Mouse (Mus musculus) lung, adult 2 months (tissue): ENCODE measurements around the gene Plxnc1. TPM values are rescaled to one million over a fixed set of nuclear protein-coding genes. Genes with fewer than 3 reads are reported as not detected.

Experiments used
- DNase-seq: peaks from one replicate; pipeline ENCODE4 v3.0.0; 2022
- H3K4me1 ChIP-seq: fragments of 200-500 bp; 2 replicates; pipeline ENCODE4 v1.6.1; 2011; ENCODE audit warnings: low read length; ENCODE audit not compliant: control insufficient read depth, insufficient read depth
- H3K4me3 ChIP-seq: fragments of 200-500 bp; replicated peaks from 2 replicates; pipeline ENCODE3; 2011; ENCODE audit warnings: low read depth, mild to moderate bottlenecking, control low read depth, low read length; ENCODE audit errors: extremely low read depth
- CTCF ChIP-seq: fragments of 200-500 bp; IDR thresholded peaks from 2 replicates; pipeline ENCODE4 v1.5.1; 2011; ENCODE audit warnings: mild to moderate bottlenecking, low read length, control low read depth; ENCODE audit not compliant: insufficient read depth
- POLR2A ChIP-seq: fragments of 200-500 bp; IDR thresholded peaks from 2 replicates; pipeline ENCODE4 v1.6.1; 2011; ENCODE audit warnings: low read depth, mild to moderate bottlenecking, control low read depth, low read length, borderline replicate concordance; ENCODE audit errors: extremely low read depth
- WGBS: fragments of 180-500 bp; shearing (Covaris S2); methylation state at CpG from one replicate; pipeline ENCODE4 v1.1.7; 2018; 5-methylcytosine and 5-hydroxymethylcytosine counted together
- polyA plus RNA-seq: library from polyadenylated mRNA; depleted of rRNA; stranded (reverse); fragments of >200 nt; gene quantifications from 2 replicates; pipeline ENCODE4 v1.2.3, GENCODE M21; 2012

Plxnc1 gene
- polyA plus RNA-seq, 1 experiment: 5.4 TPM

DNA sequence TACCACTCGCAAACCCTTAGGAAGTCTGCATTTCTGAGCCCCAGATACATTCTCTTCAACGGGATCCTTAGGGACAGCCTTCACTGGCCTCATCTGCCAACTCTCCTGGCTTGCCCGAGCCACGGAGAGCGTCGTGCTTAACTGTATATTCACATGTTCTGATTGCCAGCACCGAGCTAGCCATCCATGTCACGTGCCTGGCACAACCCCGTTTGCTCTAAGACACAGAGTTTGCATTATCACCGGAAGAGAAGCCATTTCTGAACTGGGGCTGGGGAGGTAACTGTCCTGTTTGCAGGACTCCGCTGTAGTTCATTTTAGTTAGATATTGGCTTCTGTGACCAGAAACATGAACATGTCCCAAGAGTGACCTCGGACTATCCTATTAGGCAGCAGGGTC lies 21.8 kb downstream of the Plxnc1 start:
- 81% methylated on average over 12 of the region's 12 CpGs for WGBS
- no peak overlapping the region for H3K4me3 ChIP-seq
- peaks cover 4% of the 10 kb centered on the region for H3K4me1 ChIP-seq
- TF ChIP-seq CTCF (no peak), POLR2A (no peak)
- no peak for DNase-seq

GRCm38 (mm10) chr10:94921751-94922150 lies 22.9 kb downstream of the Plxnc1 start:
- 84% methylated on average over 6 of the region's 6 CpGs for WGBS
- no peak for DNase-seq
- no peak for TF ChIP-seq CTCF
- TF ChIP-seq POLR2A: no peak
- Histone ChIP-seq H3K4me1 (peaks cover 3% of the 10 kb centered on the region), H3K4me3 (no peak overlapping the region)

DNA sequence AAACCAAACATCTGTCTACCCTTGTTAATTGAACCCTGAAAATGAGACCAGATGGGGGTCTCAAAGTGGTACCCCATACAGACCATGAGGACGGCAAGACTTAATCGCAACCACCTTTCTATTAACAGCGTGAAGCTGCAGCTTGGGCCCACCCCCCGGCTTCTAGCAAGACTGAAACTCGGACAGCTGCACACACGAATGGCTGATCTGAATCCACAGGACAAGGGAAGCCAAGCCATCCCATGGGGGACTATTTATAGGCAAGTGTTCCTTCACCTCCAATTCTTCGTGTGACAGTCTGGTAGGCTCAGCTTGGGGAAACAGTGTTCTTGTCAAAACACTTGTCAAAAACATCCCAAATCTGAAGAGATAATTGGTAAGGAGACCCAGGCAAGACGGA lies 24.1 kb downstream of the Plxnc1 start:
- TF ChIP-seq CTCF (no peak), POLR2A (no peak)
- no peak for DNase-seq
- Histone ChIP-seq H3K4me1 (peaks cover 3% of the 10 kb centered on the region), H3K4me3 (no peak overlapping the region)
- 83% methylated on average over 8 of the region's 8 CpGs for WGBS

DNA sequence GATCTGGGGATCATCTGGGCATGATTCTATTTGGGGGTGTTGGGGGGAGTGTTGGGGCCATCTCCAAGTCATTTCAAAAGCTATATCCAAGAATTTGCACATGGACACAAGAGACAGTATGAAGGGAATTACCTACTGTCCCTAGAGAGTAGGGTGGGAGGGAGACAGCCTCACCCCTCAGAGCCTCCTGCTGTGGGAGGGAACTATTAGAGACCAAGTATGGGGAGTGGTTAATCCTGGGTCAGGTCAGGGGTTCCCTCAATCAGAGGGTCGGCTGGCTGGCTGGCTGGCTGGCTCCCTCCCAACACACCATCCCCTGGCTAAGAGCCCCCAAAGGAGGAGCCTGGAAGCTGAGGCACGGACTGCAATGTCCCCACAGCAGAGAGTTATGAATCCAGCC lies 24.7 kb downstream of the Plxnc1 start:
- Histone ChIP-seq H3K4me1 (peaks cover 3% of the 10 kb centered on the region), H3K4me3 (no peak overlapping the region)
- no peak for TF ChIP-seq POLR2A
- TF ChIP-seq CTCF: no peak
- WGBS: 61% methylated on average over 2 of the region's 2 CpGs
- DNase-seq: no peak

- DNase-seq: no peak
- H3K4me3 ChIP-seq: no peak overlapping the region
- H3K4me1 ChIP-seq: peaks cover 3% of the 10 kb centered on the region
- no peak for TF ChIP-seq CTCF
- no peak for TF ChIP-seq POLR2A
- WGBS: 54% methylated on average over 12 of the region's 12 CpGs
Measured at GRCm38 (mm10) chr10:94919552-94919951, 25.1 kb downstream of the Plxnc1 start.

DNA sequence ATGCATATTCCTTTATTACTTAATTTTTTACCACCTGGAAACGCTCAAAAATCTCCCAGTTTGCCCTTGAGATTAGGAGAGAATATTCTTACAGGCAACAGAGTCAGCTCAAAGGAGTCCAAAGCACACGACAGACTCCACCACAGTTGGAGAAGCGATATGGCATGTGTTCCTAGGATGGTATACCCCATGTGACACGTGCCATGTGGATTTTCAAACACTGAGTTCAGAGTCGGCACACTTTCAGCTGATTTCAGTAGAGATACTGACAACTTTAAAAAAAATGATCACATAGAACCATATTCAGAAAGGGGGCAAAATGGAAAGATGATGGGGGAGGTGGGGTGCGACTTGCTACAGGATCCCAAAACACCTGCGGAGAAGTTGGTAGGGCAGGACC lies 26.0 kb downstream of the Plxnc1 start:
- no peak for TF ChIP-seq POLR2A
- TF ChIP-seq CTCF: no peak
- DNase-seq: no peak
- 78% methylated on average over 7 of the region's 7 CpGs for WGBS
- H3K4me1 ChIP-seq: no peaks in the 10 kb centered on the region; the same call in 1 of the 2 replicates
- no peak overlapping the region for H3K4me3 ChIP-seq

DNA sequence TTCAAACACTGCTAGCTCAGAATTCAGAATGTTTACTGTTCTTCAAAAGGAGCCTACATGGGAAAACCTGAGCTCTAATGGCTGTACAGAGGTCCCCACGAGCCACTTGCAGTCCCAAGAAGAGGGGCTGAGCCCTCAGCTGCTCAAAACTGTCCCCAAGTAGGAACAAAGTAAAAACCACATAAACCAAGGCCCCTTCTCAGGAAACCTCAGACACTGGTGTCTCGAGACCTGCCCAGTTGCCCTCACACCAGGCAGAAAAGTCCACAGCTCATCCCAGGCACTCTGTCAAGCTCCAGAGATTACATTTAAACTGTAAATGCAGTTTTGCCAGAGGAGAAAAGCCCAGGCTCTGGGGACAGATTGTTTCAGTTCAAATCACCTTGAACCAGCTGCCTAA lies 26.6 kb downstream of the Plxnc1 start:
- WGBS: 67% methylated on average over 2 of the region's 2 CpGs

GRCm38 (mm10) chr10:94917354-94917753 lies 27.3 kb downstream of the Plxnc1 start:
- H3K4me3 ChIP-seq: no peak overlapping the region
- TF ChIP-seq POLR2A: no peak
- no peak for TF ChIP-seq CTCF
- DNase-seq: no peak
- 61% methylated on average over 4 of the region's 4 CpGs for WGBS
- H3K4me1 ChIP-seq: no peaks in the 10 kb centered on the region; the same call in 1 of the 2 replicates

More for the DNA sequence above, 26.6 kb downstream of the Plxnc1 start:
- H3K4me3 ChIP-seq: no peak overlapping the region
- TF ChIP-seq POLR2A (no peak), CTCF (no peak)
- DNase-seq: no peak
- no peaks in the 10 kb centered on the region; the same call in 1 of the 2 replicates for H3K4me1 ChIP-seq

- DNase-seq: no peak
- 87% methylated on average over 7 of the region's 7 CpGs for WGBS
- H3K4me3 ChIP-seq: no peak overlapping the region
- TF ChIP-seq CTCF: no peak
- TF ChIP-seq POLR2A: no peak
- H3K4me1 ChIP-seq: no peaks in the 10 kb centered on the region; the same call in 1 of the 2 replicates
Measured at GRCm38 (mm10) chr10:94916610-94917009, 28.0 kb downstream of the Plxnc1 start.

GRCm38 (mm10) chr10:94915746-94916145 lies 28.9 kb downstream of the Plxnc1 start:
- TF ChIP-seq CTCF (no peak), POLR2A (no peak)
- DNase-seq: no peak
- WGBS: 81% methylated on average over 6 of the region's 6 CpGs

More at GRCm38 (mm10) chr10:94915746-94916145, 28.9 kb downstream of the Plxnc1 start:
- Histone ChIP-seq H3K4me3 (no peak overlapping the region), H3K4me1 (no peaks in the 10 kb centered on the region; the same call in 1 of the 2 replicates)
